Mouse (Mus musculus) stomach, embryonic 16.5 days (tissue): ENCODE results near the gene Asphd2. TPM values are rescaled to one million over a fixed set of nuclear protein-coding genes. Genes with fewer than 3 reads are reported as not detected.
A peak's percentile ranks its signal among the peaks of the same experiment; 100 is the strongest.

ENCODE experiments used
- ATAC-seq: fragments of 200-750 bp; cut with Nextera tagmentation; 2 replicates; pipeline ENCODE4 v1.8.0; 2017; ENCODE audit warnings: moderate number of reproducible peaks, moderate TSS enrichment; ENCODE audit not compliant: insufficient read depth, low FRiP score
- H3K27ac ChIP-seq: fragments of 300-500 bp; sonication (generic); 2 replicates; pipeline ENCODE4 v1.5.1; 2014; ENCODE audit warnings: low read length
- H3K27me3 ChIP-seq: fragments of 300-500 bp; sonication (generic); 2 replicates; pipeline ENCODE4 v1.6.1; 2014; ENCODE audit warnings: low read length, control low read depth, mixed read lengths; ENCODE audit not compliant: control insufficient read depth, insufficient read depth
- H3K36me3 ChIP-seq: fragments of 300-500 bp; sonication (generic); 2 replicates; pipeline ENCODE4 v1.6.1; 2014; ENCODE audit warnings: low read length; ENCODE audit not compliant: control insufficient read depth, insufficient read depth
- H3K4me1 ChIP-seq: fragments of 300-500 bp; sonication (generic); 2 replicates; pipeline ENCODE4 v1.6.1; 2014; ENCODE audit warnings: low read length, control low read depth, mixed read lengths; ENCODE audit not compliant: control insufficient read depth, insufficient read depth
- H3K4me2 ChIP-seq: fragments of 300-500 bp; sonication (generic); 2 replicates; pipeline ENCODE4 v1.6.1; 2014; ENCODE audit warnings: low read depth, low read length, mixed read lengths
- H3K4me3 ChIP-seq: fragments of 300-500 bp; sonication (generic); replicated peaks from 2 replicates; pipeline ENCODE4 v1.5.1; 2014; ENCODE audit warnings: mild to moderate bottlenecking, low read length
- H3K9ac ChIP-seq: fragments of 300-500 bp; sonication (generic); 2 replicates; pipeline ENCODE4 v1.6.1; 2014; ENCODE audit warnings: low read length
- H3K9me3 ChIP-seq: fragments of 300-500 bp; sonication (generic); replicated peaks from 2 replicates; pipeline ENCODE4 v1.6.1; 2016; ENCODE audit warnings: low read length, control low read depth; ENCODE audit not compliant: control insufficient read depth
- WGBS: fragments of 180-500 bp; shearing (Covaris S2); extraction: QIAGEN DNeasy Blood & Tissue Kit; methylation state at CpG from one replicate; pipeline ENCODE4 v1.1.7; 2014; 5-methylcytosine and 5-hydroxymethylcytosine counted together
- polyA plus RNA-seq: library from polyadenylated mRNA; unstranded; fragments of >200 nt; fragmentation: Nextera tagmentation; extraction: Ambion mirVana; gene quantifications from 2 replicates; pipeline ENCODE4 v1.2.1, GENCODE M21; 2015

Asphd2 gene
- polyA plus RNA-seq, 1 experiment from 2014 or later: 3.3 TPM

- H3K27me3 ChIP-seq: no peaks in the 10 kb centered on the region
- H3K4me2 ChIP-seq: no peak overlapping the region
- H3K9me3 ChIP-seq: no peaks in the 10 kb centered on the region
- no peak for ATAC-seq
- no peak overlapping the region for H3K4me3 ChIP-seq
- H3K9ac ChIP-seq: no peak overlapping the region
- no peaks in the 10 kb centered on the region for H3K4me1 ChIP-seq
- WGBS: 79% methylated on average over 6 of the region's 6 CpGs
- no peaks in the 10 kb centered on the region; the same call in 1 of the 2 replicates for H3K36me3 ChIP-seq
- H3K27ac ChIP-seq: no peak overlapping the region
Measured at GRCm38 (mm10) chr5:112355493-112355892, 39.2 kb downstream of the Asphd2 start.

- Histone ChIP-seq H3K4me2 (no peak overlapping the region), H3K4me3 (no peak overlapping the region), H3K27ac (no peak overlapping the region), H3K4me1 (peaks cover 9% of the 10 kb centered on the region), H3K27me3 (no peaks in the 10 kb centered on the region), H3K36me3 (0 out of 2 replicates have a peak, but pooled peaks cover 7% of the 10 kb centered on the region), H3K9me3 (no peaks in the 10 kb centered on the region), H3K9ac (no peak overlapping the region)
- WGBS: 91% methylated on average over 8 of the region's 8 CpGs
- no peak for ATAC-seq
Measured at GRCm38 (mm10) chr5:112349169-112349568, 45.5 kb downstream of the Asphd2 start.

- Histone ChIP-seq H3K27me3 (no peaks in the 10 kb centered on the region), H3K9ac (no peak overlapping the region), H3K4me1 (peaks cover 22% of the 10 kb centered on the region), H3K9me3 (no peaks in the 10 kb centered on the region), H3K4me3 (no peak overlapping the region), H3K36me3 (0 out of 2 replicates have a peak, but pooled peaks cover 7% of the 10 kb centered on the region), H3K27ac (no peak overlapping the region), H3K4me2 (no peak overlapping the region)
- 78% methylated on average over 16 of the region's 16 CpGs for WGBS
- peak; percentile 30; the same call in 1 of the 2 replicates for ATAC-seq
Measured at GRCm38 (mm10) chr5:112346211-112346965, 48.3 kb downstream of the Asphd2 start.

GRCm38 (mm10) chr5:112344092-112344960 lies 50.3 kb downstream of the Asphd2 start:
- Histone ChIP-seq H3K9ac (peak overlapping the region; percentile 43; the same call in 1 of the 2 replicates), H3K27ac (peak overlapping the region; percentile 46), H3K27me3 (no peaks in the 10 kb centered on the region), H3K4me3 (no peak overlapping the region; the same call in 1 of the 2 replicates), H3K4me2 (peak overlapping the region; percentile 86; the same call in 1 of the 2 replicates), H3K36me3 (0 out of 2 replicates have a peak, but pooled peaks cover 3% of the 10 kb centered on the region), H3K9me3 (no peaks in the 10 kb centered on the region), H3K4me1 (peaks cover 22% of the 10 kb centered on the region)
- WGBS: 67% methylated on average over 6 of the region's 6 CpGs
- peak; percentile 18; the same call in 1 of the 2 replicates for ATAC-seq

GRCm38 (mm10) chr5:112343205-112343595 lies 51.5 kb downstream of the Asphd2 start:
- Histone ChIP-seq H3K4me3 (peak overlapping the region; percentile 78), H3K27ac (peak overlapping the region; percentile 60), H3K9me3 (no peaks in the 10 kb centered on the region), H3K27me3 (no peaks in the 10 kb centered on the region), H3K9ac (peak overlapping the region; percentile 94), H3K36me3 (0 out of 2 replicates have a peak, but pooled peaks cover 5% of the 10 kb centered on the region), H3K4me1 (peaks cover 22% of the 10 kb centered on the region), H3K4me2 (peak overlapping the region; percentile 86)
- ATAC-seq: peak; percentile 71
- WGBS: under 1% methylated on average over 22 of the region's 24 CpGs

GRCm38 (mm10) chr5:112342463-112343204 lies 52.0 kb downstream of the Asphd2 start, which contains the start of the genes Srrd and Hps4:
Srrd (minus strand) TSS chr5:112343040.
Hps4 (plus strand) TSS chr5:112343083.
- Histone ChIP-seq H3K36me3 (0 out of 2 replicates have a peak, but pooled peaks cover 8% of the 10 kb centered on the region), H3K27me3 (no peaks in the 10 kb centered on the region), H3K9me3 (no peaks in the 10 kb centered on the region), H3K4me1 (peaks cover 22% of the 10 kb centered on the region), H3K4me3 (peak within 1 kb of the TSS; percentile 78), H3K27ac (peak within 1 kb of the TSS; percentile 60), H3K4me2 (peak within 1 kb of the TSS; percentile 86), H3K9ac (peak within 1 kb of the TSS; percentile 94)
- 2% methylated on average over 63 of the region's 64 CpGs for WGBS
- ATAC-seq: peak; percentile 71

GRCm38 (mm10) chr5:112339215-112339614 lies 55.5 kb downstream of the Asphd2 start:
- no peak overlapping the region for H3K9ac ChIP-seq
- no peak overlapping the region for H3K4me3 ChIP-seq
- H3K27ac ChIP-seq: no peak overlapping the region
- no peak for ATAC-seq
- H3K36me3 ChIP-seq: peaks cover 25% of the 10 kb centered on the region
- H3K4me1 ChIP-seq: peaks cover 13% of the 10 kb centered on the region; the same call in 1 of the 2 replicates
- 68% methylated on average over 7 of the region's 7 CpGs for WGBS
- H3K4me2 ChIP-seq: no peak overlapping the region
- H3K27me3 ChIP-seq: no peaks in the 10 kb centered on the region
- no peaks in the 10 kb centered on the region for H3K9me3 ChIP-seq

- no peaks in the 10 kb centered on the region for H3K27me3 ChIP-seq
- H3K9me3 ChIP-seq: no peaks in the 10 kb centered on the region
- H3K9ac ChIP-seq: no peak overlapping the region
- no peak overlapping the region for H3K27ac ChIP-seq
- no peak overlapping the region for H3K4me2 ChIP-seq
- peaks cover 45% of the 10 kb centered on the region for H3K36me3 ChIP-seq
- no peak overlapping the region for H3K4me3 ChIP-seq
- no peak for ATAC-seq
- 90% methylated on average over 22 of the region's 22 CpGs for WGBS
- peaks cover 7% of the 10 kb centered on the region; the same call in 1 of the 2 replicates for H3K4me1 ChIP-seq
Measured at GRCm38 (mm10) chr5:112337004-112337403, 57.7 kb downstream of the Asphd2 start.
